Mouse (Mus musculus) kidney, adult 2 months (tissue): ENCODE measurements around the gene Rnf24.

Experiments
- CTCF ChIP-seq: fragments of 200-500 bp; conservative IDR thresholded peaks from 2 replicates; pipeline ENCODE4 v1.5.1; 2011; ENCODE audit warnings: low read depth, mild to moderate bottlenecking, control low read depth, low read length, moderate library complexity, mixed read lengths; ENCODE audit not compliant: insufficient read depth, insufficient read length
- POLR2A ChIP-seq: fragments of 200-500 bp; IDR thresholded peaks from one replicate; pipeline ENCODE4 v1.6.1; 2011; ENCODE audit warnings: low read depth, low read length, control low read depth

GRCm38 (mm10) chr2:131316167-131316566 lies 36.5 kb downstream of the Rnf24 start:
- TF ChIP-seq CTCF (no peak), POLR2A (no peak)
